Mouse (Mus musculus) limb, embryonic 13.5 days (tissue): Measurements from ENCODE around the gene Ccin. TPM values are rescaled to one million over a fixed set of nuclear protein-coding genes. Genes with fewer than 3 reads are reported as not detected.
A peak's percentile ranks its signal among the peaks of the same experiment; 100 is the strongest.

Experiments used
- ATAC-seq: fragments of 200-750 bp; cut with Nextera tagmentation; 2 replicates; pipeline ENCODE4 v1.8.0; 2017; ENCODE audit warnings: low read depth, moderate number of reproducible peaks, moderate TSS enrichment; ENCODE audit not compliant: low FRiP score
- H3K27ac ChIP-seq: fragments of 300-500 bp; sonication (generic); 2 replicates; pipeline ENCODE4 v1.5.1; 2015; ENCODE audit warnings: inconsistent platforms, mild to moderate bottlenecking, moderate library complexity
- H3K27me3 ChIP-seq: fragments of 300-500 bp; sonication (generic); 2 replicates; pipeline ENCODE4 v1.6.1; 2015; ENCODE audit warnings: mild to moderate bottlenecking, inconsistent platforms
- H3K36me3 ChIP-seq: fragments of 300-500 bp; sonication (generic); 2 replicates; pipeline ENCODE4 v1.6.1; 2015; ENCODE audit warnings: inconsistent platforms, mild to moderate bottlenecking, moderate library complexity
- H3K4me1 ChIP-seq: fragments of 300-500 bp; sonication (generic); 2 replicates; pipeline ENCODE4 v1.6.1; 2015; ENCODE audit warnings: inconsistent platforms
- H3K4me2 ChIP-seq: fragments of 300-500 bp; sonication (generic); replicated peaks from 2 replicates; pipeline ENCODE4 v1.6.1; 2015; ENCODE audit warnings: inconsistent platforms, mild to moderate bottlenecking, moderate library complexity
- H3K4me3 ChIP-seq: fragments of 300-500 bp; sonication (generic); 2 replicates; pipeline ENCODE4 v1.5.1; 2015; ENCODE audit warnings: moderate library complexity, mild to moderate bottlenecking, inconsistent platforms
- H3K9ac ChIP-seq: fragments of 300-500 bp; sonication (generic); 2 replicates; pipeline ENCODE4 v1.6.1; 2015; ENCODE audit warnings: mild to moderate bottlenecking, inconsistent platforms
- H3K9me3 ChIP-seq: fragments of 300-500 bp; sonication (generic); 2 replicates; pipeline ENCODE4 v1.6.1; 2016; ENCODE audit warnings: inconsistent platforms
- WGBS: fragments of 180-500 bp; shearing (Covaris S2); methylation state at CpG from one replicate; pipeline ENCODE4 v1.1.7; 2015; 5-methylcytosine and 5-hydroxymethylcytosine counted together
- polyA plus RNA-seq: library from polyadenylated mRNA; unstranded; fragments of >200 nt; fragmentation: Nextera tagmentation; extraction: Ambion mirVana; gene quantifications from 2 replicates; pipeline ENCODE4 v1.2.1, GENCODE M21; 2015

The Ccin gene
- polyA plus RNA-seq, 1 experiment from 2014 or later: not detected

GRCm38 (mm10) chr4:44023681-44024080, 40.4 kb downstream of the Ccin start:
- H3K9me3 ChIP-seq: no peaks in the 10 kb centered on the region
- no peak overlapping the region for H3K4me3 ChIP-seq
- 0 out of 2 replicates have a peak, but pooled peaks cover 5% of the 10 kb centered on the region for H3K4me1 ChIP-seq
- peaks cover 100% of the 10 kb centered on the region for H3K36me3 ChIP-seq
- WGBS: 96% methylated on average over 9 of the region's 9 CpGs
- H3K9ac ChIP-seq: no peak overlapping the region
- no peak overlapping the region for H3K27ac ChIP-seq
- no peak overlapping the region for H3K4me2 ChIP-seq
- no peak for ATAC-seq
- H3K27me3 ChIP-seq: no peaks in the 10 kb centered on the region

- H3K4me3 ChIP-seq: no peak overlapping the region
- H3K36me3 ChIP-seq: peaks cover 100% of the 10 kb centered on the region
- no peak overlapping the region for H3K9ac ChIP-seq
- ATAC-seq: no peak
- H3K9me3 ChIP-seq: no peaks in the 10 kb centered on the region
- H3K4me2 ChIP-seq: no peak overlapping the region
- H3K27ac ChIP-seq: no peak overlapping the region
- no peaks in the 10 kb centered on the region for H3K27me3 ChIP-seq
- WGBS: 96% methylated on average over 6 of the region's 6 CpGs
- 0 out of 2 replicates have a peak, but pooled peaks cover 5% of the 10 kb centered on the region for H3K4me1 ChIP-seq
Measured at GRCm38 (mm10) chr4:44024241-44024640, 41.0 kb downstream of the Ccin start.

GRCm38 (mm10) chr4:44025570-44025969, 42.3 kb downstream of the Ccin start:
- H3K9ac ChIP-seq: no peak overlapping the region
- no peak overlapping the region for H3K4me3 ChIP-seq
- no peaks in the 10 kb centered on the region for H3K27me3 ChIP-seq
- 62% methylated on average over 6 of the region's 6 CpGs for WGBS
- peaks cover 100% of the 10 kb centered on the region for H3K36me3 ChIP-seq
- no peak overlapping the region for H3K4me2 ChIP-seq
- 0 out of 2 replicates have a peak, but pooled peaks cover 5% of the 10 kb centered on the region for H3K4me1 ChIP-seq
- no peaks in the 10 kb centered on the region for H3K9me3 ChIP-seq
- no peak for ATAC-seq
- H3K27ac ChIP-seq: no peak overlapping the region

DNA sequence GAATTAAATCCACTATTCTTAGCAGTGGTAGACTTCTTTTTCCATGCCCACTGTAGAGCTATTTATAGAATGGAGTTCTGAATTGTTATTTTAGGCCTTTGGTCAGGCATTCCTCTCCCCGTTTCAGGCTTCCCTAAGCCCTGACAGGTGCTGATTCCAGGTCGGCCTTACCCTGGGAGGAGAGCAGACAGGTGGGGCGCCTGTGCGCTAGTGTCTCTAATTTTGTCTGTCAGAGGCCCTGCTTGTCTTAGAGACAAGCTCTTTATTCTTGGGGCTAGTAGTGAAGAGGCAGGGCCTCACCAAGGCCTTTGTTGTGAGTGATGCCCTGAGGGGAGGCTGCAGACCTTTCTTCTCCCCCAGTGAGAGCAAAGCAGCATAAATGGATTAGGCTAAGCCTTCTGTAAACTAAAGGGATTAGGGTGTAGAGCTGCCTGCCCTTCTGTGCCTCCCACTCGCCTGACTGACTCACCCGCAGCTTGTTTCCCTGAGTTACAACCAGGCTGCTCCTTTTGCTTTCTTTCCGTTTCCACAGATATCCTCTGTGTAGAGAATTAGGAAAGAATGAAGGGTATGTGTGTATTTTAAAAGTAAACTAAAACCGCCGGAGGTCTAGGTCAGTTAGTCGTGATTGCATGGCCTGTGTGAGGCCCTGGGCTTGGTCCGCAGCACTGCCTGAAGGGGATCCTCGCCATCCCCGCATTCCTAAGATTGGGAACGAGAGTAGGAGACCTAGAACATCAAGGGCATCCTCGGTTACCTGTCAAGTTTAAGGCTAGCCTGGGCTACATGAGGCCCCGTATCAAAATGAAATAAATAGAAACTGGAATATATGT, 45.2 kb downstream of the Ccin start:
- no peaks in the 10 kb centered on the region for H3K9me3 ChIP-seq
- H3K4me2 ChIP-seq: no peak overlapping the region
- H3K4me1 ChIP-seq: 0 out of 2 replicates have a peak, but pooled peaks cover 5% of the 10 kb centered on the region
- no peak overlapping the region for H3K4me3 ChIP-seq
- H3K27ac ChIP-seq: no peak overlapping the region
- 47% methylated on average over 16 of the region's 16 CpGs for WGBS
- H3K9ac ChIP-seq: no peak overlapping the region
- no peaks in the 10 kb centered on the region for H3K27me3 ChIP-seq
- H3K36me3 ChIP-seq: peaks cover 100% of the 10 kb centered on the region
- ATAC-seq: peak; percentile 78

GRCm38 (mm10) chr4:44029661-44030066, 46.4 kb downstream of the Ccin start:
- Histone ChIP-seq H3K27ac (no peak overlapping the region), H3K9me3 (no peaks in the 10 kb centered on the region), H3K4me1 (0 out of 2 replicates have a peak, but pooled peaks cover 5% of the 10 kb centered on the region), H3K9ac (no peak overlapping the region), H3K4me2 (no peak overlapping the region), H3K4me3 (no peak overlapping the region), H3K36me3 (peaks cover 91% of the 10 kb centered on the region), H3K27me3 (no peaks in the 10 kb centered on the region)
- WGBS: 93% methylated on average over 15 of the region's 15 CpGs
- ATAC-seq: no peak

DNA sequence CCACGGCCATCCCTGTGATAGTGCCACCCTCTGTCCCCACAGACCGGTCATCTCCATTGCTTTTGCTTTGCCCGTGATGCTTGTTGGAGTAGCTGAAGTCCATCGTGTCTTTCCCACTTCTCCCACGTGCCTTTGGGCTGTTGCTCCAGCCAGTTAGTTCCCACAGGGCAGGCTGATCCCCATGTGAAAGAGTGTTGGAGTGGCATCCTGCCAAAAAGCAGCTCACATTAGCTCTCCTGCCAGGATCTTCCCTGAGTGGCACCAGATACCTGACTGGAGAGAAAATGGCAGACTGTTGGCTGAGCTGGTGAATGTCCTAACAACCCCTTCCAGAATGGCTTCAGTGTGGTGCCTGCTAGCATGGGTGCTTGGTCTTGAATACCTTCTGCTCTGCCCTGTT, 48.2 kb downstream of the Ccin start:
- H3K27ac ChIP-seq: no peak overlapping the region
- 89% methylated on average over 5 of the region's 5 CpGs for WGBS
- no peak for ATAC-seq
- H3K4me3 ChIP-seq: no peak overlapping the region
- H3K9me3 ChIP-seq: no peaks in the 10 kb centered on the region
- no peaks in the 10 kb centered on the region for H3K27me3 ChIP-seq
- H3K9ac ChIP-seq: no peak overlapping the region
- H3K36me3 ChIP-seq: peaks cover 87% of the 10 kb centered on the region
- H3K4me2 ChIP-seq: no peak overlapping the region
- H3K4me1 ChIP-seq: 0 out of 2 replicates have a peak, but pooled peaks cover 5% of the 10 kb centered on the region

Other genes starting within 250 kb of the Ccin start
- not detected in 2 replicates for gene Olfr159, start 212.5 kb upstream of the Ccin start, polyA plus RNA-seq
- 0.18 and 0.20 TPM in 2 replicates for gene Olfr156, start 159.6 kb upstream of the Ccin start, polyA plus RNA-seq
- not detected in 2 replicates for gene Olfr157, start 143.3 kb upstream of the Ccin start, polyA plus RNA-seq
- not detected in 2 replicates for gene Olfr155, start 131.9 kb upstream of the Ccin start, polyA plus RNA-seq
- 35.7 and 36.3 TPM in 2 replicates for gene Reck, start 108.0 kb upstream of the Ccin start, polyA plus RNA-seq
- 124 and 125 TPM in 2 replicates for gene Glipr2, start 26.1 kb upstream of the Ccin start, polyA plus RNA-seq
- gene Clta, start 21.0 kb downstream of the Ccin start, polyA plus RNA-seq: 246 and 261 TPM in 2 replicates
- gene Gne, start 100.7 kb downstream of the Ccin start, polyA plus RNA-seq: 22.9 and 24.8 TPM in 2 replicates